Mouse (Mus musculus) ES-Bruce4 (cell line): ENCODE results near the gene Nbeal2.

ENCODE experiments used
- CTCF ChIP-seq: IDR thresholded peaks from one replicate; pipeline ENCODE4 v1.8.1; 2011; ENCODE audit warnings: low read depth, low read length
- EP300 ChIP-seq: IDR thresholded peaks from 2 replicates; pipeline ENCODE4 v1.6.1; 2011; ENCODE audit warnings: low read depth, low read length; ENCODE audit not compliant: insufficient read depth
- POLR2A ChIP-seq: IDR thresholded peaks from one replicate; pipeline ENCODE4 v1.8.1; 2011; ENCODE audit warnings: low read length; ENCODE audit not compliant: insufficient read depth

DNA sequence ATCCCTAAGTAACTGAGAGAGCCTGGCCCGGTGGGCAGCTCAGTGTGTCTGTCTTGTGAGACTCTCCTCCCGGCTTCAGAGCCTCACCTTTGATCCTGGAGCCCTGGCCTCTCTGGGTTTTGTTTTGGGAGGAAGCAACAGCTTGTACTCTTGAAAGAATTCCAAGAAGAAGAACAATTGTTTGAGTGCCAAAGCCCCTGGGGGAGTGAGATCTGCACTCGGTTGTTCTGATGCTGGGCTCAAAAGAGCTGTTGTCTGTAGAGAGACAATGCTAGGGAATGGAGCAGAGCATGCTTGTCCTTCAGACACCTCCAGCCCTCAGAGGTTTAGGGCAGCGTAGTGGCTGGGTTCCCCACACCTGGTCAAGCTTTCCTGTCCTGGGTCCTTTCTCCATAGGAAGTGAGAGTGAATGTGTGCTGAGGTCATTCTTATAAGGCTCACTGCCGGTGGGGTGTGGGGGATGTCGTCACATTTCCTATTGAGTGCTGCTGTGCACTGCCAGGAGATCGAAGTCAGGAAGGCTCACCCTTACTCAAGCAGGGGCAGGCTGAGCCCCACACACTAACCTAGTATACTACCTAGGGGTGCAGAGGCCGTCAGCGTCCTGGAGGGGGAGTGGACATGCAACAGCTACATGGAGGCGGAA, 19.3 kb upstream of the Nbeal2 start:
- TF ChIP-seq CTCF (no peak), POLR2A (no peak), EP300 (0 out of 2 replicates have a peak, but pooled peaks have one; percentile 35)
